Mouse (Mus musculus) lung, postnatal 14 days (tissue): ENCODE results near the gene Scn4b.

Experiments
- DNase-seq: peaks from one replicate; pipeline ENCODE4 v3.0.0; 2021

Gene Scn4b

DNA sequence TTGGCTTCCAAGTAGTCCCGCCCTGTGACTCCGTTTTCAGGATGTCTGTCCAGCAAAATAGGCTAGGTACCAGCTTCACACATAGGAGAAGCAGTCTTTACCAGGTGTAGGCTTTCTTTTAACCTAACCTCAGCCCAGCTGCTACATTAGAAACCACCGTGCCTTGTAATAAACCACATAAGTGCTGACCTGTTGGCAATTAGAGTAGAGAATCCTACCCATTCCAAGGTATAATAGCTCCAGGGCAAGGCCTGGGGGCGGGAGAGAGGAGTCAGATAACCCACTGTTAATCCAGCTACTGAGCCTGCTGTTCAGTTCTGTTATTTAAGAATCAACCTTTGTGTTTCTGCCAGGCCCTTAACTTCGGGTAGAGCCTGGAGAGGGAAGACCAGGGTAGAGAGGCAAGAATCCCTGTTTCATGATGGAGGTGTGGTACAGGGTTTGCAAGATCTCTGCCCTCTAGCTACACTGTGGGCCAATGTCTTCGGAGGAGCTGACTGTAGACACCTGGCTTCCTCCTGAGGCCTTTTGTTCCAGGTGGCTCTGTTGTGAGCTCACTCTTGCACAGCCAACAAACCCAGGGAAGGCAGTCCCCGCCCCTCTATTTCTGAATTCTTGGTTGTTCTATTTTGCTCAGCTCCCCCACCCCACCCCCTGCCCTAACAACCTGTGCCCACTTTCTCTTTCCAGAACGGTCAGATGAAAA, 58.1 kb downstream of the Scn4b start:
- DNase-seq: no peak

DNA sequence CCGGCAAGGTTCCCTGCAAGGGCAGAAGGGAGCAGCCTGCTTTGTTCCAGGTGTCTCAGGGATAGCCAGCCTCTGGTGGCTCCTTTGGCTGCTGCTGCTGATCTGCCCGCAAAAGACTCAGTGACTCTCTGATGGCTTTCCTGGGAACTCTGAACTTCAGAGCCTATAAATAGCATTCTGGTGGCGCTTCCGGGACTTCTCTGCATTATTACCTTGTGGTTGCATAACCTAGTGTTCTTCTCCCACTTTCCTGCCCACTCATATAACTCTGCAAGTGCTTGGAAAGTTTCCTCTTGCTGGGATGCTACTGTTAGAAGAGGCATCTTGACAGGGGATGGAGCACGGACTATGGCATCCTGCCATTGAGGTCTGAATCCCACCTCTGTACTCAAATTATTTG, 59.4 kb downstream of the Scn4b start:
- DNase-seq: no peak

DNA sequence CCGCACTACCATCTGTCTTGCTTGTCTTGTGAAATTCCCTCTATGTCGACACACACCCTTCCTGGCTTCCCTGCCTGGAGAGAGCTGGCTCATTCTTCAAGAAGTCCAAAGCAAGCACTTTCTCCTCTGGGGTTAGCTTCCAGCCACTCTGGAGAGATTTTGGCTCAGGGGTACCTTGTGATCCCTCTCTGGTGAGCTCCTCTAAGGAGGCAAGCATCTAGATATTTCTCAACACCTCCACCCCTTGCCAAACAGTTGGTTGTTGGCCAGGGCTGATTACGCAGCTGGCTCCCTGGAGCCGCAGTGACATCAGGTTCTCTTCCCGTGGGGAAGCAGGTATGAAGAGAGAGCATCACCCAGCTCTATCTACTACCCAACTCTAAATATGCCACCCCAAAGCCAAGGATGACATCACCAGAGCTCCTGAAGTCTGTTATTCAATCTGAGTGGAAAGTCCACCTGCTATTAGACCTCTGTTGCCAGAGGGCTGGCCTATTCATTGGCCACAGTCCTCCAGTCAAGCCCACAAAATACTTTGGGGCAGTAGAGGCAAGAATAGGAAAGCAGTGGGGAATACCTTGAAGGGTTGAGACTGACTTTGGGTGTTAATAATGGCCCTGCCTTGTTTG, 63.2 kb downstream of the Scn4b start:
- peak; percentile 54 for DNase-seq

DNA sequence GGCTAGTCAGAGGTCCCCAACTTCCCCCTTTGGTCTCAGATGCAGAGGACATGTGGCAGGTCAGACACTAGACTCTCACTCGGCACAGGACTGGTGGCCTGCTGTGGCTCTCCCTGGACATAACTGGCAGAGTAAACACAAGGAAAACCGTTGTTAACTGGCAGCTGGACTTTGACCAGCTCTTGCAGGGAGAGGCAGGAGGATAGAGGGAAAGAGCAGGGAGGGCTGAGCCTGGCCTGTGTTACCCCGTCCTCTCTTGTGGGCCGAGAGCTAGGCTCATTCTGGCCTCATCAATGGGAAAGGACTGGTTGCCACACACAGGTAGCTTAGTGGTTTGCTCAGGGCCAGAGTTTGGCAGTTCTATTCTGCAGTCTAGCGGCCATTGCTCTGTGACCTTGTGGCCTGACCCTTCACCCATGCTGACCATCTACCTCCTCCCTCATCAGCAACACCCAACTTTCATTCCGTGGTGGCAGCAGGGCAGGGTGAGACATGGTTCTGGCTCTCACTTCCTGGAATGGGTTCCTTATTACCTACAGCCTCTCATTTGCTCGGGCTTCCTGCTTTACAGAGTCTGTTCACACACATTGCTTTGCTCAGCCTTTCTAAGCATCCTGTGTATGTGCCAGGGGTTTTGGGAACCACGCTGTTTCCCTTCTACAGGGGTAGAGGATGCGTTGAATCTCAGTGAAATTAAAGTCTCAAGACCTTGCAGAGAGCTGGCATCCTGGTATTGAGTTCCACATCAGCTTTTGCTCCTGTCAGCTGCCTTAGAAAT, 64.0 kb downstream of the Scn4b start:
- no peak for DNase-seq
